Mouse (Mus musculus) CH12.LX (cell line): ENCODE results near the gene Itk.

ENCODE experiments used
- BHLHE40 ChIP-seq: IDR thresholded peaks from 2 replicates; pipeline ENCODE4 v1.6.1; 2011; ENCODE audit warnings: mild to moderate bottlenecking, low read depth, low read length, improper control_type of control experiment
- CHD1 ChIP-seq: IDR thresholded peaks from 2 replicates; pipeline ENCODE4 v1.6.1; 2012; ENCODE audit warnings: low read depth, low read length, improper control_type of control experiment, inconsistent platforms
- CHD2 ChIP-seq: IDR thresholded peaks from 2 replicates; pipeline ENCODE4 v1.6.1; 2011; ENCODE audit warnings: low read length, improper control_type of control experiment
- CTCF ChIP-seq, 2 experiments: IDR thresholded peaks in 1 of 2; conservative IDR thresholded peaks in 1 of 2; 2 replicates each; pipeline ENCODE4 v1.5.1; 2011 to 2012; ENCODE audit warnings: low read depth in 2 of 2, low read length in 2 of 2, improper control_type of control experiment in 1 of 2, inconsistent platforms in 1 of 2, mild to moderate bottlenecking in 1 of 2, moderate library complexity in 1 of 2
- MAFK ChIP-seq: IDR thresholded peaks from 2 replicates; pipeline ENCODE4 v1.6.1; 2011; ENCODE audit warnings: low read length, improper control_type of control experiment; ENCODE audit not compliant: insufficient replicate concordance
- MAX ChIP-seq: IDR thresholded peaks from 2 replicates; pipeline ENCODE4 v1.6.1; 2011; ENCODE audit warnings: low read length, improper control_type of control experiment
- NELFE ChIP-seq: IDR thresholded peaks from 2 replicates; pipeline ENCODE4 v1.6.1; 2011; ENCODE audit warnings: low read depth, low read length, improper control_type of control experiment
- POLR2A ChIP-seq: IDR thresholded peaks from 2 replicates; pipeline ENCODE4 v1.6.1; 2011; ENCODE audit warnings: low read depth, mild to moderate bottlenecking, improper control_type of control experiment, low read length
- RCOR1 ChIP-seq: conservative IDR thresholded peaks from 2 replicates; pipeline ENCODE4 v1.6.1; 2012; ENCODE audit warnings: low read depth, mild to moderate bottlenecking, inconsistent platforms, low read length, improper control_type of control experiment
- ZMIZ1 ChIP-seq: IDR thresholded peaks from 2 replicates; pipeline ENCODE4 v1.6.1; 2012; ENCODE audit warnings: low read depth, mild to moderate bottlenecking, inconsistent platforms, low read length, improper control_type of control experiment

DNA sequence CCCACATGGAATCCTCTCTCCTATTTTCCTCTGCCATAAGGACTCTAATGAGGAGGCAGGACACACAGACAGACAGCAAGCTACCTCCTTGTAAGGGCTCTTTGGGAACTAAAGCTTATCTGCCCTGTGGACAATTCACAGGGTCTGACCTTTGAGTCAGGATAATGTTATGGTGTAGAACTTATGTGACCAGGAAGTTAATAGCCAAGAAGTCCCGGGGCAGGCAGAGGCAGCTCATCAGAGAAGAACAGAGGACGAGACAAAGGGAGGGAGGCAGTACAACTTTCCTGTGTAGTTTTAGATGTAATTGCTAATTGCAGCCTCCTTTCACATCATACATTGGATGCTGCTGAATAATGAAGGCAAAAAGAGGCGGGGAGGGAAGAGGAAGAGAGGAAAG lies 1.3 kb upstream of the Itk start:
- TF ChIP-seq CTCF (conservative IDR thresholded peaks at IDR 0.05 in 1 of 2, IDR thresholded peaks at IDR 0.05 in 1 of 2; ENCODE audit: low read depth in 2 of 2, low read length in 2 of 2) (no peak), CHD1 (no peak), BHLHE40 (no peak), POLR2A (no peak), MAFK (no peak), RCOR1 (no peak), CHD2 (no peak), MAX (no peak), NELFE (no peak), ZMIZ1 (no peak)
